Mouse (Mus musculus) cortical plate, adult 2 months (tissue): ENCODE results near the gene Pabpn1l.

Source experiments
- CTCF ChIP-seq: fragments of 200-500 bp; IDR thresholded peaks from 2 replicates; pipeline ENCODE4 v1.5.1; 2011; ENCODE audit warnings: mild to moderate bottlenecking, control low read depth, low read length; ENCODE audit not compliant: insufficient read depth; ENCODE audit errors: extremely low read depth
- POLR2A ChIP-seq: fragments of 200-500 bp; IDR thresholded peaks from 2 replicates; pipeline ENCODE4 v1.6.1; 2011; ENCODE audit warnings: mild to moderate bottlenecking, low read length, control low read depth; ENCODE audit not compliant: insufficient read depth; ENCODE audit errors: extremely low read depth

- peak; percentile 74 for TF ChIP-seq CTCF
- no peak for TF ChIP-seq POLR2A
Observed at GRCm38 (mm10) chr8:122617947-122618546, 4.5 kb downstream of the Pabpn1l start.
